Mouse (Mus musculus) MN1 (cell line): ENCODE measurements at regions not wholly inside any gene's neighbourhood (a gene's known extent, or its start where the extent isn't known, plus 50 kb on each side); places are given as distances from the start of the nearest gene placed in this dataset.

ENCODE experiments used
- DNase-seq: peaks from one replicate; pipeline ENCODE4 v3.0.0-alpha.2; 2016; ENCODE audit warnings: low spot score

- no peak for DNase-seq
Measured at GRCm38 (mm10) chr11:19145263-19145662, 126.5 kb upstream of the Meis1 start.

GRCm38 (mm10) chr11:19145991-19146390, 127.2 kb upstream of the Meis1 start:
- no peak for DNase-seq

GRCm38 (mm10) chr11:19151026-19151425, 132.2 kb upstream of the Meis1 start:
- no peak for DNase-seq

GRCm38 (mm10) chr11:19153714-19154113, 134.9 kb upstream of the Meis1 start:
- no peak for DNase-seq

GRCm38 (mm10) chr11:19154813-19155616, 136.2 kb upstream of the Meis1 start:
- DNase-seq, result no peak

GRCm38 (mm10) chr11:19155617-19155983, 136.8 kb upstream of the Meis1 start:
- DNase-seq, result no peak

- DNase-seq, result no peak
Measured at GRCm38 (mm10) chr11:19160227-19160626, 141.4 kb upstream of the Meis1 start.

GRCm38 (mm10) chr11:19160669-19161068, 141.9 kb upstream of the Meis1 start:
- no peak for DNase-seq

- DNase-seq, result no peak
Measured at GRCm38 (mm10) chr11:19170938-19171337, 152.2 kb upstream of the Meis1 start.

- DNase-seq, result no peak
Measured at GRCm38 (mm10) chr11:19174305-19175017, 155.7 kb upstream of the Meis1 start.

GRCm38 (mm10) chr11:19179290-19179689, 160.5 kb upstream of the Meis1 start:
- DNase-seq, result no peak

GRCm38 (mm10) chr11:19189778-19190177, 171.0 kb upstream of the Meis1 start:
- DNase-seq, result no peak

- DNase-seq, result no peak
Measured at GRCm38 (mm10) chr11:19194464-19194863, 175.7 kb upstream of the Meis1 start.

- DNase-seq, result peak; percentile 16
Measured at GRCm38 (mm10) chr11:19197790-19198189, 179.0 kb upstream of the Meis1 start.

- DNase-seq, result no peak
Measured at GRCm38 (mm10) chr11:19202602-19203517, 184.1 kb upstream of the Meis1 start.

GRCm38 (mm10) chr11:19203518-19203900, 184.7 kb upstream of the Meis1 start:
- DNase-seq, result no peak

GRCm38 (mm10) chr11:19203968-19204367, 185.2 kb upstream of the Meis1 start:
- no peak for DNase-seq

- peak; percentile 23 for DNase-seq
Measured at GRCm38 (mm10) chr11:19204521-19204920, 185.7 kb upstream of the Meis1 start.

- DNase-seq, result no peak
Measured at GRCm38 (mm10) chr11:19205174-19205573, 186.4 kb upstream of the Meis1 start.

- DNase-seq, result no peak
Measured at GRCm38 (mm10) chr11:19219476-19219875, 200.7 kb upstream of the Meis1 start.

GRCm38 (mm10) chr11:19221442-19221841, 202.7 kb upstream of the Meis1 start:
- DNase-seq, result no peak

- DNase-seq, result no peak
Measured at GRCm38 (mm10) chr11:19226756-19227155, 208.0 kb upstream of the Meis1 start.
